Mouse (Mus musculus): ENCODE data around the gene Gpr179. TPM values are rescaled to one million over a fixed set of nuclear protein-coding genes. Genes with fewer than 3 reads are reported as not detected.

Gene Gpr179
- 0.24 TPM for polyA plus RNA-seq (2017; shearing (Covaris generic))

DNA sequence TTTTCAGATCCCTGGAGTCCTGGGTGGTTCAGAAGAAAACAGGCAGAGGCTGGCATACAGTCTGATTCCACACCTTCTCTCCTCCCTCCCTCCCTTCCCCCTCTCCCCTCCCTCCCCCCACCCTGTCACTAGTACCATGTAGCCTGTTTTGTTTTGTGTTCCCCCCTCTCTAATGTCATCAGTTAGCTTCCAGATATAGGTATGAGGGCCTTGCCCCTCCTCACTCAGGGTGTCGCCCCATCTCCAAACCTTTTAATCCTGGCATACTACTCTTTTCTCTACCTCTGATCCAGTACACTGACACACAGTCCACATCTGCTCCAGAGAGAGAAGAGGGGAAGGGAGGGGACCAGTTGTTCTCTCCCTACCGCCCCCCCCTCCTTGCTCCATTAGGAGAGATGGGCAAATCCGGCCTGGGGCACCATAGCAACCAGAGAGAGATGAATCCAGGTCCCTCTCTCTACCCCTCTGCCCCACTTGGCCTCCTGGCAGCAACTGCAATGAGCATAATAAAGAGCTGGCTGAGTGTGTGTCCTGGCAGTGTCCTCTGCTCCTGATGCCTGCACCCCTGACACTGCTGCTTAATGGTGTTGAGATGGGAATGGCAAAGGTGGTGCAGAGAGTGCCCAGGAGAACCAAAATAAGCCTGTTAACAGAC is at the start of gene Gpr179:
Gpr179 (minus strand) TSS at position 51 of the 658 bp plus-strand sequence.

DNA sequence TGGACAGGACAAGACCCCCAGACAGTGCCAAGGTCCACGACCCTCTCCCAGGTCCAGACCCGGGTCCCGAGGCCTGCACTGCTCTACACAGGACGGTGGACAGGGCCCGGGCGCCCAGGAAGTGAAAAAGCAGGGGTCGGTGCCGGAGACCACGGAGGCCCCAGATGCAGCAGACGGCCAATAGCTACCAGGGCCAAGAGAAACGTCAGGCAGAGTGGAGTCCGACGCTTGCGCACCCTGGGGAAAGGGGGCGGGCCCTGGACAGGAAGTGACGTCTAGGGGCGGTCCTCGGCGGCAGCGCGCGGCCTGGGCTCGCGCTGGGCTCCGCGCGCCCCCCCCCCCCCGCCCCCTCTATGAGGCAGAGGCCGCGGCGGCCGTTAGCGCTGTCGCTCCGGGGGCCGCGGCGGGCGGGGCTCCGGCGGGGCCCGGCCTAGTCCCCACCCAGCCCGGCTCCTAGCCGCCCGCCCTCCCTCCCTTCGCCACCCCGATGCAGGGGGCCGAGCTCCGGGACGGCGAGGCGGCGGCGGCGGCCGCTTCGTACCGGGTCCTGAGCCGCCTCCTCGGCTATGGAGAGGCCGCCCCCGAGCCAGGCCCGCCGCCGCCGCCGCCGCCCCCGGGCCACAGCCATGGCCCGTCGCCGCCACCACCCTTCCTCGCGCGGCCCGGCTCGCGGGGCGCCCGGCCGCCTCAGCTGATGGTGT is 10.2 kb upstream of the Gpr179 start, which contains the start of gene Socs7:
Socs7 (plus strand) TSS at position 604 of the 701 bp plus-strand sequence.

DNA sequence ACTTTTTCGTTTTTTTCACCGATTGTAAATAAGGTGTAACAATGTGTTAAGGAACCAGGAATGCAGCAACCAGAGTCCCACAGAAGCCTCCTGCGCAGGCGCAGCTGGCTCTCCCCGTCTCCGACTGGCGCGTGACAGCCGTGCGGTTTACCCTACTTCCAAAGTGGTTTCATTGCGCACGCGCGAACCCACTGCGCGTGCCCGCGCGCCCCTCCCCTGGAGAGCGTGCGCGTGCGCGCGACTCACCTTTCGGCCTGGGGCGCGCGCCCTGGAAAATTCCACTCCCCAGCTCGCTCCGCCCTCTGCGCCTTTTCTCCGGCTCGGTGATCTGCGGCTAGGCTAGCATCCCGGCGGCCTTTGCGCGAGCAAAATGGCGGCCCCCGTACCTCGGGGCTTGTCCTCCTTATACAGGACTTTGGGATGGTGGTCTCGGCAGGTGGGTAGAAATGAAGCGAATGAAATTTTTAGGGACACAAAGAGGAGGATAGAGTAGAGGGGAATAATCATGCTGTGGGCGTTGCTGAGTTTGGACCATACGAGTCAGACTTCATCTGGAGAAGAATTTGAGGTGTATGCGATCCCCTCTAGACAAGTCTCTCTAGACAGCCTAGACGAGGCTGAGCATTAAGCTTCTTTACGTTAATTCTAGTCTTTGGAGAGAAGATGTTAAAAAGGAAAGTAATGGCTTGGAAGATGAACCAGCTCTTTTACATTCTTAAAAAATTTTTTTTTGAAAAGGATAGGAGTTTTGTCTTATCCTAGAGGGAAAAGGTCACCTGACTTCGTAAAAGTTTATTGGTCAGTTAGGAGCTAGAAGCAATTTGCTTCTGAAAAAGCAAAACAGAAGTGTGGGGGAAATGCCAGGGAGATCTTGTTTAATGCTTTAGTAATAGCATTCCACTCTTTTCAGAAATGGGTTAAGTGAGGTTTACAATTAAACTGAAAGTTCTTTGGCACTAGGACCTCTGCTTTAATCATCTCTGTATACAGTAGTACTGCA is 36.1 kb downstream of the Gpr179 start, which contains the start of gene Mrpl45:
Mrpl45 (plus strand) TSS at position 213 of the 1,000 bp plus-strand sequence.

Other genes with a start within 250 kb of the Gpr179 start
- gene Tbx21, start 236.7 kb downstream of the Gpr179 start, polyA plus RNA-seq (2017; shearing (Covaris generic)) = 3.8 TPM
- 0.09 TPM for gene Tbkbp1, start 200.6 kb downstream of the Gpr179 start, polyA plus RNA-seq (2017; shearing (Covaris generic))
- 34.0 TPM for gene Kpnb1, start 164.2 kb downstream of the Gpr179 start, polyA plus RNA-seq (2017; shearing (Covaris generic))
- gene Npepps, start 71.4 kb downstream of the Gpr179 start, polyA plus RNA-seq (2017; shearing (Covaris generic)) = 28.4 TPM
- 32.8 TPM for gene Mrpl45, start 36.4 kb downstream of the Gpr179 start, polyA plus RNA-seq (2017; shearing (Covaris generic))
- gene Socs7, start 10.5 kb upstream of the Gpr179 start, polyA plus RNA-seq (2017; shearing (Covaris generic)) = 1.2 TPM
- not detected for gene Arhgap23, start 63.5 kb upstream of the Gpr179 start, polyA plus RNA-seq (2017; shearing (Covaris generic))
- not detected for gene 4933428G20Rik, start 148.3 kb upstream of the Gpr179 start, polyA plus RNA-seq (2017; shearing (Covaris generic))
- gene Srcin1, start 224.1 kb upstream of the Gpr179 start, polyA plus RNA-seq (2017; shearing (Covaris generic)) = not detected

All from CD4-positive, CD25-positive, alpha-beta regulatory T cell, adult 9 weeks (primary cell).